Mouse (Mus musculus): ENCODE measurements around the gene Hoxc5. TPM values are rescaled to one million over a fixed set of nuclear protein-coding genes. Genes with fewer than 3 reads are reported as not detected.

The Hoxc5 gene
- total RNA-seq, 2 experiments from 2014 or later = not detected

DNA sequence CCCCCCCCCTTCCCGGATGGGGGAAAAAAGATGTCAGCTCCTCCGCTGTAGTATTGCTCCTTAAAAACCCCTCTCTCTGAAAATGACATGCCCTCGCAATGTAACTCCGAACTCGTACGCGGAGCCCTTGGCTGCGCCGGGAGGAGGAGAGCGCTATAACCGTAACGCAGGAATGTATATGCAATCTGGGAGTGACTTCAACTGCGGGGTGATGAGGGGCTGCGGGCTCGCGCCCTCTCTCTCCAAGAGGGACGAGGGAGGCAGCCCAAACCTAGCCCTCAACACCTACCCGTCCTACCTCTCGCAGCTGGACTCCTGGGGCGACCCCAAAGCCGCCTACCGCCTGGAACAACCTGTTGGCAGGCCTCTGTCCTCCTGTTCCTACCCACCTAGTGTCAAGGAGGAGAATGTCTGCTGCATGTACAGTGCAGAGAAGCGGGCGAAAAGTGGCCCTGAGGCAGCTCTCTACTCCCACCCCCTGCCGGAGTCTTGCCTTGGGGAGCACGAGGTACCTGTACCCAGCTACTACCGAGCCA lies 399 bp upstream of the Hoxc5 start, which contains the start of gene Hoxc10:
TSS of gene Hoxc10 (plus strand) at position 21 of the 536 bp plus-strand sequence.
- no peak for DNase-seq (ENCODE audit: low spot score in 2 of 2)

DNA sequence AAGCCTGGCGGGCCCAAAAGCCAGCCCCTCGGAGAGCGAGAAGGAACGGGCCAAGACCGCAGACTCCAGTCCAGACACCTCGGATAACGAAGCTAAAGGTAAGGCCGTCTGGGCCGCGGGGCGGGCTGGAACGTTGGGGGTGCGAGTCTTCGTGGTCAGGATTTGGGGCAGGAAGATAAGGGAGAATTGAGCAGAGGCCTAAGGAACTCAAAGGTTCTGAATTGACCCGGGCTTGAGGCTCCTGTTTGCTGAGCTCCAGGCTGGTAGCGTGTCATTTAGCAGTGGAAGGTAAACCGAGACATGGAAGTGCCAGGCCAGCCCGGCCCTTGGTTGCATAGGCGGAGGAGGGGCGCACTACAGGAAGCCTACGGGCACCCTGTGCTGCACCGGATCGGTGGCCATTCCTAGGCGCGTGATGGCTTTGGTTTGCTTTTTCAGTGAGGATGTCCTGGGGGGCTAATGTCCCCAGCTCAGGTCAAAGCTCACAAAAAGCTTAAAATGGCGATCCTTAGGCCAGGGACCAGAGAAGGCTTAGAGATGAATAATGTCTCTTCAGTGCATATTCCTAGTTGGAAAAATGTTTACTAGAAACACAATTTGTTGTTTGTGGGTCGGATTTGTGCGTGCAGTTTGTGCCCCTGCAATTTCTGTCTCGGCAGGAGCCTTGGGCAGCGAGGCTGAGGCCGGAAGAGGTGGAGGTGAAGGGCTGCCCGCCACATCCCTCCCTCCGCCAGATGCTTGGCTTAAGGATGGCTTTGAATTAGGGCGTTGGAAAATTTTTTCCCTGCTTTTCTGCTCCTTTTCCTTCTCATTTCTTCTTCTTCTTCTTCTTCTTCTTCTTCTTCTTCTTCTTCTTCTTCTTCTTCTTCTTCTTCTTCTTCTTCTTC lies 511 bp downstream of the Hoxc5 start:
- DNase-seq (ENCODE audit: low spot score in 2 of 2) = no peak

- no peak for DNase-seq (ENCODE audit: low spot score in 2 of 2)
Measured at GRCm38 (mm10) chr15:102969296-102969695, 2.1 kb downstream of the Hoxc5 start.

GRCm38 (mm10) chr15:102970740-102971139 lies 3.5 kb downstream of the Hoxc5 start:
- DNase-seq (ENCODE audit: low spot score in 2 of 2) = no peak

- no peak for DNase-seq (ENCODE audit: low spot score in 2 of 2)
Measured at GRCm38 (mm10) chr15:102972254-102972653, 5.0 kb downstream of the Hoxc5 start.

DNA sequence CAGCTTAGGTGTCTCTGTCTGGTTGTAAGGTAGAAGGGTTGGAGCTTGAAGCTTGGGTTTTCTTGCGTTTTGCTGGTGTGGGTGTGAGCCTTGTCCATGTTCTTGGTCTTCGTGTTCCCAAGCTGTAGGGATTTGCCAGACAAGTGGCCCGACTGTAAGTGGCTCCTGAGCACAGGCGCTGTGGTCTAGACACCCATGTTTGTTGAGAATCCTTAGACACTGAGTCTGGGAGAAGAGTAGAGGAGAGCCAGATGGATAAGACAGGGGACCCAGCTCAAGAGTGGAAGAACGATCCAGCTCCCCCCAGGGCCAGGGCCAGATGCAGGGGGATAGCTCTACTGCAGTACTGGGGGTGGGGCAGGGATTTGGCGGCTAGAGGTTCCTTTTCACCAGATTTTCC lies 5.5 kb downstream of the Hoxc5 start:
- no peak for DNase-seq (ENCODE audit: low spot score in 2 of 2)

- no peak for DNase-seq (ENCODE audit: low spot score in 2 of 2)
Measured at GRCm38 (mm10) chr15:102975034-102975433, 7.8 kb downstream of the Hoxc5 start.

- DNase-seq (ENCODE audit: low spot score in 2 of 2) = no peak
Measured at GRCm38 (mm10) chr15:102975688-102976111, 8.5 kb downstream of the Hoxc5 start.

DNA sequence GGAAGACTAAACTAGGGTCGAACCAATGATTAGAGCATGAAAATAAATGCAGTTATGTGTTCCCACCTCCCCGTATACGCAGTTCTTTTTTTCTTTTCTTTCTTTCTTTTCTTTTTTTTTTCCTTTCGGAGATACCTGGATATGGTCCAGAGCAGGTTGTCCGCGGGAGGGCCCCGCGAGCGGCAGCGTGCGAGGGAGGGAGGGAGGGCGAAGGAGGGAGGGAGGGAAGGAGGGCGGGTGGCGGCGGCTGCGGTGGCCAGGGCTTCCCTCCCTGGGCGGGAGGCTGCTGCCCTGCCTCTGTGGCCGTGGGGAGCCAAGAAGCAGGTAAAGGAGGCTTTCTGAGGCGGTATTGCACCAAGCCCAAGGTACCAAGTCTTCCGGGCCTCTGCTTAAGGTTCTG lies 8.9 kb downstream of the Hoxc5 start, which contains the start of gene Hoxc9:
TSS of gene Hoxc9 (plus strand) at position 269 of the 400 bp plus-strand sequence.
- no peak for DNase-seq (ENCODE audit: low spot score in 2 of 2)

DNA sequence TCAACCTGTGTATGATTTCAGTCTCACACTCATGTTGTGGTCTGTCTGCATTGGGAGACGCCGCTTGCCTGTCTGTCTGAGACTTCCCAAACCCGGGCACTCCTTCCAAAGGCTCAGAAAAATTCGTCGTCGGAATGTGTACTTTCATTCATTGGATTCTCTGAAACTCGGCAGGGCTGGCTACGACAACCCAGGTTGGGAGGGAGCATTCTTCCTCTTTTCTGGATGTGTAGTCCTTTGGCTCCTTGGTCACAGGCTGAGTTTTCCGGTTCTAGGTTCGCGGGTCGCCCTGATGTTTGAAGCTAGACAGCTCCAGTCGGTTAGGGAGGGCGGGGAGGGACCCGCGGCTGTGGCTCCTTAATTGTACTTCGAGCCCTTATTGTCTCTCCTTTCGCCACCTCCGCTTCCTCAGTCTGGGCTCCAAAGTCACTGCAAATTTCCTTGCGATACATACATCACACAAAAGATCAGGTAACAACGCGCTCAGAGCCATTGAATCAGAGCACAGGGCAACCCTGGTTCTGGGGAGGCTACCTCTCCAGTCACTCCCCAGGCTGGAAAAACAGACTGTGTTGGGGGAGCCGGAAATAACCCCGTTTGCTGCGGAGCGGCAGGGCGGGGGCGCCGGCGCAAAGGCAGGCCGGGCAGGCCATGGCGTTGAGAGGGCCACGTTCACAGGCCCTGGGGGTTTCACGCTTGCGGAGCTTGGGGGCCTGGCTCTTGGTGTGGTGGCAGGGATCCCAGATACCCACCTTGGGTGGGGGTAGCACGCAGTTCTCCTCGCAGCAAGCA lies 9.6 kb downstream of the Hoxc5 start:
- DNase-seq (ENCODE audit: low spot score in 2 of 2) = no peak

DNA sequence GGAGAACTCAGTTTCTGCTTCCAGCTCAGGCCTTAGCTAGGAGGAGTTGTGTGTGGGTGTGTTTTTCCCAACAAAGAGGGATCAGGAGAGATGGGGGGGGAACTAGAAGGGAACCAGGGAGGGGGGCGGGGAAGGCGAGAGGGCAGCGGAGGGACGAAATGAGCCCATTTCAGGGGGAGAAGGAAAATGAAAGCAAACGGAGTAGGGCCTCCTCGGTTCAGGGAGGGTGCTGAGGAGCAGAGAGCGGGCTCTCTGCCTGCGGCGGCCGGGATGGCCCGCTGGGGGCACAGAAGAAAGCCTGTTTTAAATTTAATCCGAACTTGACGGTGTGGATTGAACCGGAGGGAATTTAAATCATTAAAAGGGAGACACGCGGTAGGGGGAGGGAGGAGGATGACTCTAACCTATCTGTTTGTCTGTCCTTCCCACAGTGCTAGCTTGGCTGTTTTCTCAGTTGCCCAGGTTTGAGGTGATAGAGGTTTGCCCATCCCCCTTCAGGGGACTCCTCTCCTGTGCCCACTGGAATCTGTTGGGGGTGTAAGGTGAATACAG lies 10.3 kb downstream of the Hoxc5 start:
- DNase-seq (ENCODE audit: low spot score in 2 of 2) = no peak

- DNase-seq (ENCODE audit: low spot score in 2 of 2) = no peak
Measured at GRCm38 (mm10) chr15:102978615-102979515, 11.6 kb downstream of the Hoxc5 start.

DNA sequence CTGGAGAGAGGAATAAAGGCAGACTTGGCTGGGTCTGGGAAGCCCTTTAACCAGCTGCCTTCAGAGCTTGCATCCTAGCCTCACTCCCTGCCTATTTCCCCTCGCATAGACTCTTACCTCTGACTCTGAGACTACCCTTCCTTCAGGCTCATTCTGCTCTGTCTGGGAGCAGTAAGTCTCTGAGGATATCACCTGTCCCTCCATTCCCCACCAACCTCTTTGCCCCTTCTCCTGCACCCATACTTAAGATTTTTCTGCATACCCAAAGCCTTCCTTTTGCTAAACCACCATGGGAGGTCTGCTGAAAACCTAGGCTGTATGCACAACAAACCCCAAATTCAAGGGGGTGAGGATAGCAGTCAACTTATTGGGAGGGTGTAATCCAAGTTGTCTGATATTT lies 12.7 kb downstream of the Hoxc5 start:
- no peak for DNase-seq (ENCODE audit: low spot score in 2 of 2)

DNA sequence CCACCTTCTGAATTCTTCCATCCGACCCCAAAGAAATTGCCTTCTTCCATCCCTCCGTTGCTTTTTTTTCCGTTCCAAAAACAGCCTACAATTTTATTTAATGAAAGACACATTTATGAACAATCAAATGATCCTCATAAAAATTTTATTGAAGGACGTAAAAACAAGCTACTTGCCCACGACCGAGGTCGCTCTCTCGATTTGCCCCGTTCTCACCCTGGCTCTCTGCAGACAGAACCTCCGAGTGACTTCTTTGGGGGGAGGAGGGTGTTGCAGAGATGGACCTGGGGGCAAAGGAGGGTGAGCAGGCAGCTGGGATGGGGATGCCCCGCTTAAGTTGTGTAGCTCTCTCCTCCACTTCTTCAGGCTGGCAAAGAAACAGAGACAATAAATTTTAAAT lies 13.1 kb downstream of the Hoxc5 start:
- no peak for DNase-seq (ENCODE audit: low spot score in 2 of 2)

DNA sequence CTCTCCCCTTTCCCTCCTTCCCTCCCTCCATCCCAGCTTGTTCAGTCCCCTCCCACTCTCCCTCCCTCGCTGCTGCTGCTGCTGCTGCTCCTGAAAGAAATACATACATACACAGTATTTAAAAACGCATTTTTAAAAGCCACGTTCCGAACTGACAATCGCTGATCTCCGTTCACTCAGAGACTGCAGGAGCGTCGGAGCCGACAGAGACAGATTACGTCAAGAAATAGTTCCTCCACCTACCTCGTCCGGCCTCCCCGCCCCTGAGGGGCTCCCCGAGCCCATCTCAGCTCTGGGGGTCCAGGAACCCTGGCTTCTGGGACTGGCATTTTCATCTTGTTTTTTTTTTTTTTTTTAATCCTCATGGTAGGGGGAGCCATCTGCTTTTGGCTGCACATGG lies 13.7 kb downstream of the Hoxc5 start:
- DNase-seq (ENCODE audit: low spot score in 2 of 2) = no peak

- DNase-seq (ENCODE audit: low spot score in 2 of 2) = no peak
Measured at GRCm38 (mm10) chr15:102981379-102982288, 14.4 kb downstream of the Hoxc5 start.

- no peak for DNase-seq (ENCODE audit: low spot score in 2 of 2)
Measured at GRCm38 (mm10) chr15:102983716-102984115, 16.5 kb downstream of the Hoxc5 start.

DNA sequence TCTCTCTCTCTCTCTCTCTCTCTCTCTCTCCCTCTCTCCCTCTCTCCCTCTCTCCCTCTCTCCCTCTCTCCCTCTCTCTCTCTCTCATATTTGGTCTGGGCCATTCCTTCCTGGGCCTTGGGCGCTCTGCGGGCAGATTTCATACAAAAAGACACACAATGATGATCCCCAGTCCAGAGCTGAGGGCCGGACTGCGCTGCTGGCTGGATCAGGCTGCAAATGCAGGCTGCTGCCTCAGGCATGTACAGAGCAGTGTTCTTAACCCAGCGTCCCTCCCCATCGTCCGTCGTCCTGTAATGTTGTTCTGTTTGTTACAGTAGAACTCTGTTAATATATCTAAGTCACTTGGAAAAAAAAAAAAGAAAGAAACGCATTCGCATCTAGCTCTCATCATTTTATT lies 17.3 kb downstream of the Hoxc5 start:
- no peak for DNase-seq (ENCODE audit: low spot score in 2 of 2)

GRCm38 (mm10) chr15:102984925-102985324 lies 17.7 kb downstream of the Hoxc5 start:
- no peak for DNase-seq (ENCODE audit: low spot score in 2 of 2)

Measured in layer of hippocampus, postnatal 10 days (tissue).